Mouse (Mus musculus) thymus, adult 2 months (tissue): ENCODE results near the gene Lsamp.

Experiments
- CTCF ChIP-seq: fragments of 200-500 bp; IDR thresholded peaks from 2 replicates; pipeline ENCODE4 v1.5.1; 2012; ENCODE audit warnings: mild to moderate bottlenecking, control low read depth, low read length, moderate library complexity, borderline replicate concordance; ENCODE audit not compliant: control insufficient read depth, poor library complexity, insufficient read depth; ENCODE audit errors: extremely low read depth
- POLR2A ChIP-seq: fragments of 200-500 bp; IDR thresholded peaks from 2 replicates; pipeline ENCODE4 v1.6.1; 2012; ENCODE audit warnings: mild to moderate bottlenecking, low read length, control low read depth, moderate library complexity; ENCODE audit not compliant: control insufficient read depth, poor library complexity, insufficient read depth; ENCODE audit errors: extremely low read depth

- TF ChIP-seq CTCF, result no peak
- TF ChIP-seq POLR2A, result no peak
These were observed 203.9 kb downstream of the Lsamp start for GRCm38 (mm10) chr16:40187987-40188590.
